Mouse (Mus musculus) heart, postnatal 0 days (tissue): Measurements from ENCODE around the gene Tmem63c.

Experiments used
- CTCF ChIP-seq: IDR thresholded peaks from 2 replicates; pipeline ENCODE4 v1.5.1; 2016; ENCODE audit warnings: antibody characterized with exemption, control low read depth, low read depth
- EP300 ChIP-seq: IDR thresholded peaks from 2 replicates; pipeline ENCODE4 v1.6.1; 2016; ENCODE audit warnings: antibody characterized with exemption, low read depth

GRCm38 (mm10) chr12:87131181-87131580, 110.0 kb downstream of the Tmem63c start:
- TF ChIP-seq CTCF, result no peak
- no peak for TF ChIP-seq EP300
